Mouse (Mus musculus): Measurements from ENCODE around the gene Lin28a. TPM values are rescaled to one million over a fixed set of nuclear protein-coding genes. Genes with fewer than 3 reads are reported as not detected.

Lin28a gene
- polyA plus RNA-seq, 1 experiment: not detected

- TF ChIP-seq GATA1 (IDR thresholded peaks at IDR 0.05; ENCODE audit: borderline replicate concordance, low read length): no peak
- H3K4me3 ChIP-seq (replicated peaks): no peak overlapping the region
- peaks cover 68% of the 10 kb centered on the region for H3K27me3 ChIP-seq (replicated peaks)
- no peaks in the 10 kb centered on the region for H3K36me3 ChIP-seq (replicated peaks; ENCODE audit: low read length)
- H3K9me3 ChIP-seq: no peaks in the 10 kb centered on the region
- H3K4me1 ChIP-seq: peaks cover 10% of the 10 kb centered on the region
Observed at GRCm38 (mm10) chr4:134058166-134058715, 39.6 kb upstream of the Lin28a start.

GRCm38 (mm10) chr4:134053538-134053937, 34.9 kb upstream of the Lin28a start, which contains the start of gene Zfp683:
Zfp683 (plus strand) TSS chr4:134053838.
- TF ChIP-seq FLI1 (IDR thresholded peaks at IDR 0.05; ENCODE audit: low read length) (no peak), GATA1 (IDR thresholded peaks at IDR 0.05; ENCODE audit: borderline replicate concordance, low read length) (no peak)
- no peaks in the 10 kb centered on the region for H3K36me3 ChIP-seq (replicated peaks; ENCODE audit: low read length)
- peak within 1 kb of the TSS; percentile 50 for H3K4me3 ChIP-seq (replicated peaks)
- H3K4me1 ChIP-seq: peaks cover 21% of the 10 kb centered on the region
- peaks cover 10% of the 10 kb centered on the region for H3K9me3 ChIP-seq
- peaks cover 56% of the 10 kb centered on the region for H3K27me3 ChIP-seq (replicated peaks)

GRCm38 (mm10) chr4:134052560-134052959, 33.9 kb upstream of the Lin28a start:
- Histone ChIP-seq H3K4me1 (peaks cover 21% of the 10 kb centered on the region), H3K27me3 (replicated peaks) (peaks cover 56% of the 10 kb centered on the region), H3K9me3 (peaks cover 10% of the 10 kb centered on the region), H3K36me3 (replicated peaks; ENCODE audit: low read length) (no peaks in the 10 kb centered on the region), H3K4me3 (replicated peaks) (peak overlapping the region; percentile 50)
- TF ChIP-seq GATA1 (IDR thresholded peaks at IDR 0.05; ENCODE audit: borderline replicate concordance, low read length) (no peak), FLI1 (IDR thresholded peaks at IDR 0.05; ENCODE audit: low read length) (no peak)

GRCm38 (mm10) chr4:134051912-134052311, 33.3 kb upstream of the Lin28a start:
- peaks cover 10% of the 10 kb centered on the region for H3K9me3 ChIP-seq
- H3K27me3 ChIP-seq (replicated peaks): peaks cover 51% of the 10 kb centered on the region
- H3K4me1 ChIP-seq: peaks cover 21% of the 10 kb centered on the region
- no peak overlapping the region for H3K4me3 ChIP-seq (replicated peaks)
- H3K36me3 ChIP-seq (replicated peaks; ENCODE audit: low read length): no peaks in the 10 kb centered on the region
- TF ChIP-seq FLI1 (IDR thresholded peaks at IDR 0.05; ENCODE audit: low read length) (no peak), GATA1 (IDR thresholded peaks at IDR 0.05; ENCODE audit: borderline replicate concordance, low read length) (no peak)

GRCm38 (mm10) chr4:134047648-134048047, 29.0 kb upstream of the Lin28a start:
- Histone ChIP-seq H3K36me3 (replicated peaks; ENCODE audit: low read length) (no peaks in the 10 kb centered on the region), H3K4me1 (peaks cover 21% of the 10 kb centered on the region), H3K9me3 (peaks cover 23% of the 10 kb centered on the region), H3K4me3 (replicated peaks) (no peak overlapping the region), H3K27me3 (replicated peaks) (peaks cover 26% of the 10 kb centered on the region)
- TF ChIP-seq GATA1 (IDR thresholded peaks at IDR 0.05; ENCODE audit: borderline replicate concordance, low read length) (no peak), FLI1 (IDR thresholded peaks at IDR 0.05; ENCODE audit: low read length) (no peak)

GRCm38 (mm10) chr4:134043041-134043440, 24.4 kb upstream of the Lin28a start:
- TF ChIP-seq GATA1 (IDR thresholded peaks at IDR 0.05; ENCODE audit: borderline replicate concordance, low read length) (no peak), FLI1 (IDR thresholded peaks at IDR 0.05; ENCODE audit: low read length) (no peak)
- Histone ChIP-seq H3K4me1 (peaks cover 17% of the 10 kb centered on the region), H3K36me3 (replicated peaks; ENCODE audit: low read length) (no peaks in the 10 kb centered on the region), H3K4me3 (replicated peaks) (no peak overlapping the region), H3K27me3 (replicated peaks) (peaks cover 34% of the 10 kb centered on the region), H3K9me3 (peaks cover 18% of the 10 kb centered on the region)

GRCm38 (mm10) chr4:134041317-134042123, 22.9 kb upstream of the Lin28a start:
- H3K27me3 ChIP-seq (replicated peaks): peaks cover 40% of the 10 kb centered on the region
- H3K4me1 ChIP-seq: peaks cover 17% of the 10 kb centered on the region
- TF ChIP-seq GATA1 (IDR thresholded peaks at IDR 0.05; ENCODE audit: borderline replicate concordance, low read length) (no peak), FLI1 (IDR thresholded peaks at IDR 0.05; ENCODE audit: low read length) (no peak)
- H3K4me3 ChIP-seq (replicated peaks): peak overlapping the region; percentile 33
- no peaks in the 10 kb centered on the region for H3K36me3 ChIP-seq (replicated peaks; ENCODE audit: low read length)
- H3K9me3 ChIP-seq: peaks cover 19% of the 10 kb centered on the region

- TF ChIP-seq GATA1 (IDR thresholded peaks at IDR 0.05; ENCODE audit: borderline replicate concordance, low read length) (no peak), FLI1 (IDR thresholded peaks at IDR 0.05; ENCODE audit: low read length) (no peak)
- Histone ChIP-seq H3K9me3 (peaks cover 7% of the 10 kb centered on the region; the same call in 1 of the 2 replicates), H3K4me1 (peaks cover 5% of the 10 kb centered on the region; the same call in 1 of the 2 replicates), H3K36me3 (replicated peaks; ENCODE audit: low read length) (no peaks in the 10 kb centered on the region), H3K4me3 (replicated peaks) (no peak overlapping the region), H3K27me3 (replicated peaks) (peaks cover 46% of the 10 kb centered on the region)
Observed at GRCm38 (mm10) chr4:134035953-134036352, 17.3 kb upstream of the Lin28a start.

- Histone ChIP-seq H3K4me3 (replicated peaks) (no peak overlapping the region), H3K27me3 (replicated peaks) (peaks cover 26% of the 10 kb centered on the region), H3K36me3 (replicated peaks; ENCODE audit: low read length) (no peaks in the 10 kb centered on the region), H3K4me1 (no peaks in the 10 kb centered on the region), H3K9me3 (peaks cover 10% of the 10 kb centered on the region; the same call in 1 of the 2 replicates)
- TF ChIP-seq FLI1 (IDR thresholded peaks at IDR 0.05; ENCODE audit: low read length) (no peak), GATA1 (IDR thresholded peaks at IDR 0.05; ENCODE audit: borderline replicate concordance, low read length) (no peak)
Observed at GRCm38 (mm10) chr4:134025802-134026201, 7.2 kb upstream of the Lin28a start.

GRCm38 (mm10) chr4:134020621-134021020, 2.0 kb upstream of the Lin28a start:
- H3K4me3 ChIP-seq (replicated peaks): no peak overlapping the region
- 0 out of 2 replicates have a peak, but pooled peaks cover 3% of the 10 kb centered on the region for H3K9me3 ChIP-seq
- H3K27me3 ChIP-seq (replicated peaks): peaks cover 59% of the 10 kb centered on the region
- TF ChIP-seq FLI1 (IDR thresholded peaks at IDR 0.05; ENCODE audit: low read length): no peak
- no peak for TF ChIP-seq GATA1 (IDR thresholded peaks at IDR 0.05; ENCODE audit: borderline replicate concordance, low read length)
- H3K36me3 ChIP-seq (replicated peaks; ENCODE audit: low read length): no peaks in the 10 kb centered on the region
- H3K4me1 ChIP-seq: peaks cover 19% of the 10 kb centered on the region

Measured in megakaryocyte, embryonic 14.5 days (primary cell).